Mouse (Mus musculus): ENCODE data around the gene Rnase12. TPM values are rescaled to one million over a fixed set of nuclear protein-coding genes. Genes with fewer than 3 reads are reported as not detected.

Gene Rnase12
- total and polyA plus RNA-seq, 3 experiments: not detected

GRCm38 (mm10) chr14:51008781-51009180 lies 48.7 kb downstream of the Rnase12 start:
- DNase-seq: no peak
- TF ChIP-seq POLR2A (IDR thresholded peaks at IDR 0.05; ENCODE audit: insufficient read depth, low read depth, low read length) (no peak), EP300 (IDR thresholded peaks at IDR 0.05; ENCODE audit: insufficient read depth, low read depth, low read length) (no peak), CTCF (IDR thresholded peaks at IDR 0.05) (no peak)
- Histone ChIP-seq H3K4me3 (no peak overlapping the region), H3K36me3 (ENCODE audit: control insufficient read depth, insufficient read depth, low read length) (peaks cover 8% of the 10 kb centered on the region; the same call in 1 of the 2 replicates), H3K4me1 (ENCODE audit: control insufficient read depth, insufficient read depth, low read length) (peaks cover 16% of the 10 kb centered on the region), H3K9ac (ENCODE audit: low read depth, low read length) (no peak overlapping the region), H3K79me2 (replicated peaks; ENCODE audit: control insufficient read depth, insufficient read depth, low read length) (no peaks in the 10 kb centered on the region), H3K27me3 (ENCODE audit: control insufficient read depth, insufficient read depth, low read length) (no peaks in the 10 kb centered on the region), H3K27ac (peak overlapping the region; percentile 89)
- 59% methylated on average over 4 of the region's 4 CpGs for WGBS
- intact Hi-C loops (cut with DNase I): loop anchor here (1.0 to 2.0 kb wide), 2 partner anchors 10 to 40 kb away; no protein-coding TSS in a partner anchor

GRCm38 (mm10) chr14:51007914-51008713 lies 49.3 kb downstream of the Rnase12 start:
- peak; percentile 68 to 81 for DNase-seq
- H3K9ac ChIP-seq (ENCODE audit: low read depth, low read length): peak overlapping the region; percentile 63

GRCm38 (mm10) chr14:51007152-51007801 lies 50.2 kb downstream of the Rnase12 start, which contains the start of gene Rnase10:
Rnase10 (plus strand) TSS chr14:51007751.
- Histone ChIP-seq H3K27ac (peak within 1 kb of the TSS; percentile 89), H3K79me2 (replicated peaks; ENCODE audit: control insufficient read depth, insufficient read depth, low read length) (no peaks in the 10 kb centered on the region), H3K27me3 (ENCODE audit: control insufficient read depth, insufficient read depth, low read length) (no peaks in the 10 kb centered on the region), H3K4me3 (peak within 1 kb of the TSS; percentile 21), H3K4me1 (ENCODE audit: control insufficient read depth, insufficient read depth, low read length) (peaks cover 16% of the 10 kb centered on the region), H3K9ac (ENCODE audit: low read depth, low read length) (peak within 1 kb of the TSS; percentile 63), H3K36me3 (ENCODE audit: control insufficient read depth, insufficient read depth, low read length) (peaks cover 8% of the 10 kb centered on the region; the same call in 1 of the 2 replicates)
- intact Hi-C loops (cut with DNase I): no loop called here
- DNase-seq: no peak
- TF ChIP-seq EP300 (IDR thresholded peaks at IDR 0.05; ENCODE audit: insufficient read depth, low read depth, low read length) (no peak), CTCF (IDR thresholded peaks at IDR 0.05) (no peak), POLR2A (IDR thresholded peaks at IDR 0.05; ENCODE audit: insufficient read depth, low read depth, low read length) (no peak)
- 68% methylated on average over 8 of the region's 8 CpGs for WGBS

More at GRCm38 (mm10) chr14:51007914-51008713, 49.3 kb downstream of the Rnase12 start:
- peaks cover 8% of the 10 kb centered on the region; the same call in 1 of the 2 replicates for H3K36me3 ChIP-seq (ENCODE audit: control insufficient read depth, insufficient read depth, low read length)
- H3K79me2 ChIP-seq (replicated peaks; ENCODE audit: control insufficient read depth, insufficient read depth, low read length): no peaks in the 10 kb centered on the region
- peak overlapping the region; percentile 21 for H3K4me3 ChIP-seq
- TF ChIP-seq CTCF (IDR thresholded peaks at IDR 0.05) (no peak), EP300 (IDR thresholded peaks at IDR 0.05; ENCODE audit: insufficient read depth, low read depth, low read length) (peak; percentile 48; the same call in 1 of the 2 replicates), POLR2A (IDR thresholded peaks at IDR 0.05; ENCODE audit: insufficient read depth, low read depth, low read length) (peak; percentile 24; the same call in 1 of the 2 replicates)
- intact Hi-C loops (cut with DNase I): loop anchor here (1.0 to 2.0 kb wide), 2 partner anchors 10 to 39 kb away; no protein-coding TSS in a partner anchor
- H3K27me3 ChIP-seq (ENCODE audit: control insufficient read depth, insufficient read depth, low read length): no peaks in the 10 kb centered on the region
- peaks cover 16% of the 10 kb centered on the region for H3K4me1 ChIP-seq (ENCODE audit: control insufficient read depth, insufficient read depth, low read length)
- 11% methylated on average over 13 of the region's 13 CpGs for WGBS
- peak overlapping the region; percentile 89 for H3K27ac ChIP-seq

Other genes with a start within 250 kb of the Rnase12 start
- not detected for gene Ccnb1ip1, start 249.9 kb downstream of the Rnase12 start, total RNA-seq (2021)
- not detected in 2 replicates for gene Ccnb1ip1, start 249.9 kb downstream of the Rnase12 start, polyA plus RNA-seq (2012; rRNA removed)
- gene Parp2, start 249.8 kb downstream of the Rnase12 start, total RNA-seq (2021): 10 to 100 TPM; 14.7 to 15.6 TPM
- gene Parp2, start 249.8 kb downstream of the Rnase12 start, polyA plus RNA-seq (2012; rRNA removed): 12.5 and 23.2 TPM in 2 replicates
- 10 to 100 TPM; 10.1 to 12.2 TPM for gene Tep1, start 187.1 kb downstream of the Rnase12 start, total RNA-seq (2021)
- gene Tep1, start 187.1 kb downstream of the Rnase12 start, polyA plus RNA-seq (2012; rRNA removed): 11.9 and 14.7 TPM in 2 replicates
- 10 to 100 TPM; 22.3 to 25.8 TPM for gene Klhl33, start 160.2 kb downstream of the Rnase12 start, total RNA-seq (2021)
- gene Klhl33, start 160.2 kb downstream of the Rnase12 start, polyA plus RNA-seq (2012; rRNA removed): 14.4 and 26.7 TPM in 2 replicates
- gene Osgep, start 132.8 kb downstream of the Rnase12 start, total RNA-seq (2021): 10 to 100 TPM; 67.8 to 70.5 TPM
- gene Osgep, start 132.8 kb downstream of the Rnase12 start, polyA plus RNA-seq (2012; rRNA removed): 84.2 and 89.0 TPM in 2 replicates
- gene Apex1, start 132.7 kb downstream of the Rnase12 start, total RNA-seq (2021): 10 to 100 TPM; 23.2 to 27.4 TPM
- 18.8 and 31.6 TPM in 2 replicates for gene Apex1, start 132.7 kb downstream of the Rnase12 start, polyA plus RNA-seq (2012; rRNA removed)
- 10 to 100 TPM; 18.6 to 27.8 TPM for gene Pip4p1, start 126.8 kb downstream of the Rnase12 start, total RNA-seq (2021)
- gene Pip4p1, start 126.8 kb downstream of the Rnase12 start, polyA plus RNA-seq (2012; rRNA removed): 30.5 and 54.4 TPM in 2 replicates
- 10 to 100 TPM; 14.4 to 18.1 TPM for gene Pnp, start 126.6 kb downstream of the Rnase12 start, total RNA-seq (2021)
- 17.2 and 25.4 TPM in 2 replicates for gene Pnp, start 126.6 kb downstream of the Rnase12 start, polyA plus RNA-seq (2012; rRNA removed)
- 10 to 100 TPM; 11.3 to 12.1 TPM for gene Gm49342, start 113.1 kb downstream of the Rnase12 start, total RNA-seq (2021)
- 13.4 and 23.4 TPM in 2 replicates for gene Gm49342, start 113.1 kb downstream of the Rnase12 start, polyA plus RNA-seq (2012; rRNA removed)
- gene Pnp2, start 101.7 kb downstream of the Rnase12 start, total RNA-seq (2021): under 1 TPM; 0.52 to 0.75 TPM
- 0.53 and 1.1 TPM in 2 replicates for gene Pnp2, start 101.7 kb downstream of the Rnase12 start, polyA plus RNA-seq (2012; rRNA removed)
- under 1 TPM in 1 of 2 experiments, not detected in 1; 0.61 TPM for gene Rnase10, start 49.9 kb downstream of the Rnase12 start, total RNA-seq (2021)
- gene Rnase10, start 49.9 kb downstream of the Rnase12 start, polyA plus RNA-seq (2012; rRNA removed): 0.21 and 0.38 TPM in 2 replicates
- gene Rnase9, start 15.8 kb downstream of the Rnase12 start, total RNA-seq (2021): not detected
- not detected in 2 replicates for gene Rnase9, start 15.8 kb downstream of the Rnase12 start, polyA plus RNA-seq (2012; rRNA removed)
- not detected for gene Rnase11, start 7.5 kb downstream of the Rnase12 start, total RNA-seq (2021)
- not detected in 2 replicates for gene Rnase11, start 7.5 kb downstream of the Rnase12 start, polyA plus RNA-seq (2012; rRNA removed)
- gene Olfr750, start 16.8 kb upstream of the Rnase12 start, total RNA-seq (2021): not detected
- not detected in 2 replicates for gene Olfr750, start 16.8 kb upstream of the Rnase12 start, polyA plus RNA-seq (2012; rRNA removed)
- gene Rnase4, start 33.4 kb upstream of the Rnase12 start, total RNA-seq (2021): 10 to 100 TPM; 47.9 to 59.6 TPM
- 90.9 and 123 TPM in 2 replicates for gene Rnase4, start 33.4 kb upstream of the Rnase12 start, polyA plus RNA-seq (2012; rRNA removed)
- 10 to 100 TPM in 1 of 2 experiments, 1 to 10 TPM in 1; 5.6 to 10.2 TPM for gene Ang, start 33.5 kb upstream of the Rnase12 start, total RNA-seq (2021)
- 10.8 and 12.1 TPM in 2 replicates for gene Ang, start 33.5 kb upstream of the Rnase12 start, polyA plus RNA-seq (2012; rRNA removed)
- gene Eddm3b, start 56.8 kb upstream of the Rnase12 start, total RNA-seq (2021): not detected
- gene Eddm3b, start 56.8 kb upstream of the Rnase12 start, polyA plus RNA-seq (2012; rRNA removed): not detected in 2 replicates
- under 1 TPM; 0.25 to 0.78 TPM for gene Rnase6, start 66.2 kb upstream of the Rnase12 start, total RNA-seq (2021)
- gene Rnase6, start 66.2 kb upstream of the Rnase12 start, polyA plus RNA-seq (2012; rRNA removed): 1.9 and 3.5 TPM in 2 replicates
- under 1 TPM; 0.42 to 0.84 TPM for gene Rnase1, start 89.1 kb upstream of the Rnase12 start, total RNA-seq (2021)
- 0.53 and 0.76 TPM in 2 replicates for gene Rnase1, start 89.1 kb upstream of the Rnase12 start, polyA plus RNA-seq (2012; rRNA removed)
- gene Rnase2b, start 104.6 kb upstream of the Rnase12 start, total RNA-seq (2021): not detected
- gene Rnase2b, start 104.6 kb upstream of the Rnase12 start, polyA plus RNA-seq (2012; rRNA removed): not detected in 2 replicates
- not detected for gene Ang2, start 141.5 kb upstream of the Rnase12 start, total RNA-seq (2021)
- not detected in 2 replicates for gene Ang2, start 141.5 kb upstream of the Rnase12 start, polyA plus RNA-seq (2012; rRNA removed)
- gene Ear14, start 145.7 kb upstream of the Rnase12 start, total RNA-seq (2021): not detected
- gene Ear14, start 145.7 kb upstream of the Rnase12 start, polyA plus RNA-seq (2012; rRNA removed): not detected in 2 replicates
- under 1 TPM; 0.57 to 0.89 TPM for gene Rnase2a, start 198.5 kb upstream of the Rnase12 start, total RNA-seq (2021)
- not detected in 2 replicates for gene Rnase2a, start 198.5 kb upstream of the Rnase12 start, polyA plus RNA-seq (2012; rRNA removed)